8 mouse cellular contexts compared by ENCODE assay signal in genomic region chr14:55078366-55078989, GRCm38 (mm10). TPM values are rescaled to one million over a fixed set of nuclear protein-coding genes. Genes with fewer than 3 reads are reported as not detected.
DNase-seq lines count a peak whose midpoint lies in the region; ATAC-seq and TF ChIP-seq lines count a peak whose summit lies in the region.

No protein-coding gene starts in this region.

- peak overlapping the region; percentile 8; the same call in 1 of the 2 replicates for H3K4me3 ChIP-seq in hindbrain, embryonic 12.5 days
- peak overlapping the region; percentile 41 for H3K4me3 ChIP-seq in midbrain, embryonic 10.5 days

- 1% methylated on average over 23 of the region's 23 CpGs for WGBS in hindbrain, embryonic 12.5 days
- 3% methylated on average over 23 of the region's 23 CpGs for WGBS in midbrain, embryonic 10.5 days

- peaks cover 15% of the 10 kb centered on the region for H3K36me3 ChIP-seq in hindbrain, embryonic 12.5 days
- peaks cover 16% of the 10 kb centered on the region for H3K36me3 ChIP-seq in midbrain, embryonic 10.5 days

- H3K9ac ChIP-seq in hindbrain, embryonic 12.5 days = peak overlapping the region; percentile 45

- peak; percentile 13; the same call in 1 of the 2 replicates for ATAC-seq in frontal cortex, adult (ENCODE audit: low TSS enrichment)
- ATAC-seq in hindbrain, embryonic 12.5 days (ENCODE audit: low FRiP score) = peak; percentile 82
- no peak for ATAC-seq in erythroblast, adult 5-6 weeks (replicated peaks; ENCODE audit: low FRiP score, poor library complexity, severe bottlenecking)
- ATAC-seq in CD4-positive, CD25-positive, alpha-beta regulatory T cell, adult 4 months = no peak

- peak overlapping the region; percentile 90 for H3K27ac ChIP-seq in hindbrain, embryonic 12.5 days
- peak overlapping the region; percentile 76 for H3K27ac ChIP-seq in midbrain, embryonic 10.5 days (replicated peaks)

- peaks cover 36% of the 10 kb centered on the region for H3K4me1 ChIP-seq in hindbrain, embryonic 12.5 days
- peaks cover 41% of the 10 kb centered on the region for H3K4me1 ChIP-seq in midbrain, embryonic 10.5 days

- TF ChIP-seq CTCF in brain, embryonic 14.5 days (IDR thresholded peaks at IDR 0.05; ENCODE audit: borderline replicate concordance, extremely low read depth, insufficient read depth, insufficient read length) = no peak

- no peak for TF ChIP-seq POLR2A in brain, embryonic 14.5 days (IDR thresholded peaks at IDR 0.05; ENCODE audit: borderline replicate concordance, extremely low read depth, insufficient read depth, insufficient read length, poor library complexity, severe bottlenecking)

- DNase-seq in frontal cortex, postnatal 10 days (ENCODE audit: low spot score in 2 of 2) = no peak
- DNase-seq in brain, embryonic 14.5 days (ENCODE audit: low read depth) = peak; percentile 82
- peak; percentile 45 for DNase-seq in midbrain, embryonic 10.5 days (ENCODE audit: low spot score)
- DNase-seq in T-cell, adult 2 months (ENCODE audit: low spot score) = no peak

- peak overlapping the region; percentile 42 for H3K4me2 ChIP-seq in hindbrain, embryonic 12.5 days (replicated peaks)

- peaks cover 13% of the 10 kb centered on the region; the same call in 1 of the 2 replicates for H3K27me3 ChIP-seq in hindbrain, embryonic 12.5 days
- H3K27me3 ChIP-seq in midbrain, embryonic 10.5 days (ENCODE audit: low read depth, poor library complexity, severe bottlenecking) = peaks cover 40% of the 10 kb centered on the region

- H3K9me3 ChIP-seq in hindbrain, embryonic 12.5 days (replicated peaks) = no peaks in the 10 kb centered on the region
- H3K9me3 ChIP-seq in midbrain, embryonic 10.5 days (replicated peaks) = no peaks in the 10 kb centered on the region

RNA-seq across cellular contexts. Expression of gene Zfhx2, which starts 13.6 kb away (rescaled TPM):
- polyA plus RNA-seq in brain, embryonic 14.5 days (2012; rRNA removed) = 10.4 and 34.9 TPM in 2 replicates
- polyA plus RNA-seq in hindbrain, embryonic 12.5 days (2016; fragmentation: Nextera tagmentation; extraction: Ambion mirVana) = 30.9 and 33.1 TPM in 2 replicates
- polyA plus RNA-seq in midbrain, embryonic 10.5 days (2016; fragmentation: Nextera tagmentation; extraction: Ambion mirVana) = 7.6 and 12.5 TPM in 2 replicates
- 1.3 and 1.7 TPM in 2 replicates for total RNA-seq in erythroblast, adult 5-6 weeks (2015; ENCODE audit: low replicate concordance)
- 0.34 and 0.42 TPM in 2 replicates for total RNA-seq in erythroblast, adult 5-6 weeks (2017; ENCODE audit: low replicate concordance)
- polyA plus RNA-seq in CD4-positive, CD25-positive, alpha-beta regulatory T cell, adult 4 months (2017; shearing (Covaris generic)) = 1 to 10 TPM; 4.2 to 4.6 TPM

RNA-seq across cellular contexts. Expression of gene Thtpa, which starts 16.1 kb away (rescaled TPM):
- polyA plus RNA-seq in brain, embryonic 14.5 days (2012; rRNA removed) = 13.5 and 18.3 TPM in 2 replicates
- polyA plus RNA-seq in hindbrain, embryonic 12.5 days (2016; fragmentation: Nextera tagmentation; extraction: Ambion mirVana) = 27.3 and 27.7 TPM in 2 replicates
- 28.1 and 30.8 TPM in 2 replicates for polyA plus RNA-seq in midbrain, embryonic 10.5 days (2016; fragmentation: Nextera tagmentation; extraction: Ambion mirVana)
- total RNA-seq in erythroblast, adult 5-6 weeks (2015; ENCODE audit: low replicate concordance) = 0.19 and 1.7 TPM in 2 replicates
- total RNA-seq in erythroblast, adult 5-6 weeks (2017; ENCODE audit: low replicate concordance) = 1.4 and 1.6 TPM in 2 replicates
- polyA plus RNA-seq in CD4-positive, CD25-positive, alpha-beta regulatory T cell, adult 4 months (2017; shearing (Covaris generic)) = 10 to 100 TPM; 11.6 to 17.9 TPM

RNA-seq across cellular contexts. Expression of gene Ap1g2, which starts 27.9 kb away (rescaled TPM):
- polyA plus RNA-seq in brain, embryonic 14.5 days (2012; rRNA removed) = 13.6 and 20.6 TPM in 2 replicates
- polyA plus RNA-seq in hindbrain, embryonic 12.5 days (2016; fragmentation: Nextera tagmentation; extraction: Ambion mirVana) = 9.4 and 10.1 TPM in 2 replicates
- polyA plus RNA-seq in midbrain, embryonic 10.5 days (2016; fragmentation: Nextera tagmentation; extraction: Ambion mirVana) = 12.7 and 15.0 TPM in 2 replicates
- total RNA-seq in erythroblast, adult 5-6 weeks (2015; ENCODE audit: low replicate concordance) = 1.7 and 5.9 TPM in 2 replicates
- total RNA-seq in erythroblast, adult 5-6 weeks (2017; ENCODE audit: low replicate concordance) = 2.5 and 3.7 TPM in 2 replicates
- polyA plus RNA-seq in CD4-positive, CD25-positive, alpha-beta regulatory T cell, adult 4 months (2017; shearing (Covaris generic)) = 100 to 1,000 TPM; 110 to 194 TPM

RNA-seq across cellular contexts. Expression of gene Jph4, which starts 38.3 kb away (rescaled TPM):
- polyA plus RNA-seq in brain, embryonic 14.5 days (2012; rRNA removed) = 147 and 155 TPM in 2 replicates
- 10.5 and 11.5 TPM in 2 replicates for polyA plus RNA-seq in hindbrain, embryonic 12.5 days (2016; fragmentation: Nextera tagmentation; extraction: Ambion mirVana)
- polyA plus RNA-seq in midbrain, embryonic 10.5 days (2016; fragmentation: Nextera tagmentation; extraction: Ambion mirVana) = 0.53 and 1.2 TPM in 2 replicates
- not detected in 2 replicates for total RNA-seq in erythroblast, adult 5-6 weeks (2015; ENCODE audit: low replicate concordance)
- total RNA-seq in erythroblast, adult 5-6 weeks (2017; ENCODE audit: low replicate concordance) = not detected in 2 replicates
- not detected for polyA plus RNA-seq in CD4-positive, CD25-positive, alpha-beta regulatory T cell, adult 4 months (2017; shearing (Covaris generic))

Comparison
In these comparisons a context has a peak if more than half of its experiments do, and no peak if none do; other contexts are left out.
1. ATAC-seq: peak in frontal cortex, adult (single experiment) and hindbrain, embryonic 12.5 days (single experiment); none in erythroblast, adult 5-6 weeks (single experiment) and CD4-positive, CD25-positive, alpha-beta regulatory T cell, adult 4 months (single experiment).
2. DNase-seq: peak in brain, embryonic 14.5 days (single experiment) and midbrain, embryonic 10.5 days (single experiment); none in frontal cortex, postnatal 10 days (0 of 2) and T-cell, adult 2 months (single experiment).